Mouse (Mus musculus) olfactory bulb, adult 2 months (tissue): ENCODE measurements at regions not wholly inside any gene's neighbourhood (a gene's known extent, or its start where the extent isn't known, plus 50 kb on each side); places are given as distances from the start of the nearest gene placed in this dataset.

Source experiments
- CTCF ChIP-seq: fragments of 200-500 bp; IDR thresholded peaks from 2 replicates; pipeline ENCODE4 v1.5.1; 2012; ENCODE audit warnings: low read depth, mild to moderate bottlenecking, low read length, moderate library complexity; ENCODE audit not compliant: insufficient read depth
- POLR2A ChIP-seq: fragments of 200-500 bp; IDR thresholded peaks from 2 replicates; pipeline ENCODE4 v1.6.1; 2012; ENCODE audit warnings: mild to moderate bottlenecking, low read depth, low read length, moderate library complexity; ENCODE audit not compliant: insufficient read depth

DNA sequence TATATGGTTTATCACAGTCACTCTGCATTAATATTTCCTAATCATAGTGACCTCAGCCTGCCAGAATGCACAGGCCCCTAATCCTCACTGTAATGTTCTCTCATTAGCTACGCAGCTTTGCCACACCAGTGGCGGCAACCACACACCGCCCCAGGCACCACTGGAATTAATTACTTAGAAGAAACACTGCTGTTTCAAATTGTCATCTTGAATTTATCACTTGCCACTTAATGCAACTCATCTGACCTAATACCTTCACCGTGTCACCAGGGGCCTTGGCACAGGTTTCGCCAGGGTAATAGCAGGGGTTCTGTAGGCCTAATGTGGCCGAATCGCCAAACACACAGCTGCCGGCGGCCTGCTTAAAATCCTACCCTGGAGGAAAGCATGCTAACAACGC lies 328.5 kb upstream of the Atp5g3 start:
- TF ChIP-seq CTCF: no peak
- no peak for TF ChIP-seq POLR2A
